In the genomic region with DNA sequence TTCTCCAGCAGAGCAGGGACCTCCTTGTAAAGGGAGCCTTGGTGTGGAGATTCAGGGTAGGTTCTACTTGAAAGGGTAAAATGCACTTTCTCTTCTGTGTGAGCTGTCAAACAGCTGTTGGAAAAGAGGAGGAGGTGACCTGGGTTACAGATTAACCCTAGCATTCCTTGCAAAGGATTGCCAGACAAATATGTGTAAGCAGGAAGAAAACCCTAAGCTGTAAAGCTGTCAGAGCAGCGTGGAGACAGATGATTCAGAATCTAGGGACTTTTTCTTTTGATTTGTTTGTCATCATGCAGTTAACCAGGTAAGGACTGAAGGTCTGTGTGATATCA, we compare ENCODE assay signal across 9 mouse cellular contexts. TPM values are rescaled to one million over a fixed set of nuclear protein-coding genes. Genes with fewer than 3 reads are reported as not detected.
DNase-seq lines count a peak whose midpoint lies in the region; ATAC-seq lines count a peak whose summit lies in the region.
"Had no signal": no experiment of that assay in that cellular context is flagged by ENCODE, and none has a peak within 500 bp of the region (broad histone marks: within the 10 kb centered on the region; RNA-seq: fewer than 3 reads in every experiment).

No protein-coding gene starts in this region.

- H3K27me3 ChIP-seq in heart, embryonic 10.5 days (ENCODE audit: insufficient read depth, poor library complexity, severe bottlenecking), result peaks cover 42% of the 10 kb centered on the region
- H3K27me3 ChIP-seq in embryonic facial prominence, embryonic 10.5 days (replicated peaks; ENCODE audit: low read depth, poor library complexity, severe bottlenecking), result peaks cover 51% of the 10 kb centered on the region
- peaks cover 11% of the 10 kb centered on the region for H3K27me3 ChIP-seq in intestine, embryonic 16.5 days (replicated peaks; ENCODE audit: control insufficient read depth, insufficient read depth, low read length)
- peaks cover 16% of the 10 kb centered on the region for H3K27me3 ChIP-seq in midbrain, embryonic 11.5 days (ENCODE audit: control insufficient read depth, insufficient read depth, low read length)

- no peaks in the 10 kb centered on the region for H3K36me3 ChIP-seq in heart, embryonic 10.5 days
- no peaks in the 10 kb centered on the region for H3K36me3 ChIP-seq in embryonic facial prominence, embryonic 10.5 days (replicated peaks)
- H3K36me3 ChIP-seq in intestine, embryonic 16.5 days (ENCODE audit: control insufficient read depth, insufficient read depth, low read length), result no peaks in the 10 kb centered on the region
- no peaks in the 10 kb centered on the region for H3K36me3 ChIP-seq in midbrain, embryonic 11.5 days (ENCODE audit: control insufficient read depth, insufficient read depth, low read length)

- H3K9me3 ChIP-seq in heart, embryonic 10.5 days, result no peaks in the 10 kb centered on the region
- no peaks in the 10 kb centered on the region for H3K9me3 ChIP-seq in embryonic facial prominence, embryonic 10.5 days
- H3K9me3 ChIP-seq in intestine, embryonic 16.5 days (ENCODE audit: control insufficient read depth, low read length), result no peaks in the 10 kb centered on the region
- no peaks in the 10 kb centered on the region for H3K9me3 ChIP-seq in midbrain, embryonic 11.5 days (ENCODE audit: control insufficient read depth, low read length)

- peak; percentile 84 for ATAC-seq in intestine, embryonic 16.5 days
- ATAC-seq in midbrain, embryonic 11.5 days (ENCODE audit: low FRiP score), result no peak; the same call in 1 of the 2 replicates
- ATAC-seq in CD4-positive, CD25-positive, alpha-beta regulatory T cell, adult 4 months, result no peak

- peak overlapping the region; percentile 63 for H3K4me3 ChIP-seq in heart, embryonic 10.5 days
- peak overlapping the region; percentile 63 for H3K4me3 ChIP-seq in embryonic facial prominence, embryonic 10.5 days
- peak overlapping the region; percentile 53 for H3K4me3 ChIP-seq in intestine, embryonic 16.5 days (ENCODE audit: low read length)
- peak overlapping the region; percentile 48; the same call in 1 of the 2 replicates for H3K4me3 ChIP-seq in midbrain, embryonic 11.5 days (ENCODE audit: low read depth, low read length)

- no peak overlapping the region for H3K9ac ChIP-seq in intestine, embryonic 16.5 days (ENCODE audit: low read depth, low read length)
- no peak overlapping the region for H3K9ac ChIP-seq in midbrain, embryonic 11.5 days (ENCODE audit: low read length)

- H3K27ac ChIP-seq in heart, embryonic 10.5 days, result no peak overlapping the region
- H3K27ac ChIP-seq in embryonic facial prominence, embryonic 10.5 days (replicated peaks), result no peak overlapping the region
- no peak overlapping the region for H3K27ac ChIP-seq in intestine, embryonic 16.5 days (ENCODE audit: low read length)
- no peak overlapping the region for H3K27ac ChIP-seq in midbrain, embryonic 11.5 days (ENCODE audit: low read depth, low read length)

- 5% methylated on average over 1 of the region's 1 CpGs for WGBS in heart, embryonic 10.5 days
- 4% methylated on average over 1 of the region's 1 CpGs for WGBS in embryonic facial prominence, embryonic 10.5 days
- 10% methylated on average over 1 of the region's 1 CpGs for WGBS in intestine, embryonic 16.5 days
- WGBS in midbrain, embryonic 11.5 days, result 7% methylated on average over 1 of the region's 1 CpGs

- H3K4me1 ChIP-seq in heart, embryonic 10.5 days, result no peaks in the 10 kb centered on the region
- peaks cover 23% of the 10 kb centered on the region for H3K4me1 ChIP-seq in embryonic facial prominence, embryonic 10.5 days
- peaks cover 3% of the 10 kb centered on the region; the same call in 1 of the 2 replicates for H3K4me1 ChIP-seq in intestine, embryonic 16.5 days (ENCODE audit: control insufficient read depth, insufficient read depth, low read length)
- H3K4me1 ChIP-seq in midbrain, embryonic 11.5 days (ENCODE audit: control insufficient read depth, insufficient read depth, low read length), result peaks cover 6% of the 10 kb centered on the region

- H3K4me2 ChIP-seq in intestine, embryonic 16.5 days (ENCODE audit: low read depth, low read length), result peak overlapping the region; percentile 96
- peak overlapping the region; percentile 85 for H3K4me2 ChIP-seq in midbrain, embryonic 11.5 days

- no peak for DNase-seq in heart, embryonic 10.5 days (ENCODE audit: low spot score)
- DNase-seq in heart, adult 9 months (ENCODE audit: low spot score in 2 of 2), result no peak
- DNase-seq in embryonic facial prominence, embryonic 10.5 days (ENCODE audit: low spot score), result no peak
- no peak for DNase-seq in midbrain, embryonic 11.5 days (ENCODE audit: low spot score, missing footprints)
- DNase-seq in testis, postnatal 14 days (ENCODE audit: low spot score), result no peak
- no peak for DNase-seq in cerebellum, adult 11 months
- DNase-seq: gastrocnemius, postnatal 14 days had no signal

RNA-seq across cellular contexts. Expression of a gene that starts 4.2 kb away (rescaled TPM):
- polyA plus RNA-seq in heart, embryonic 10.5 days (2016; fragmentation: Nextera tagmentation; extraction: Ambion mirVana), result 0.12 TPM in 1 of 2 replicates, not detected in the other
- 0.06 and 0.32 TPM in 2 replicates for polyA plus RNA-seq in embryonic facial prominence, embryonic 10.5 days (2016; fragmentation: Nextera tagmentation; extraction: Ambion mirVana)
- polyA plus RNA-seq in intestine, embryonic 16.5 days (2015; fragmentation: Nextera tagmentation; extraction: Ambion mirVana), result 0.42 and 0.88 TPM in 2 replicates
- polyA plus RNA-seq in midbrain, embryonic 11.5 days (2014; fragmentation: Nextera tagmentation; extraction: Ambion mirVana), result 1.1 and 1.9 TPM in 2 replicates
- polyA plus RNA-seq in CD4-positive, CD25-positive, alpha-beta regulatory T cell, adult 4 months (2017; shearing (Covaris generic)), result not detected
